Mouse (Mus musculus): Measurements from ENCODE around the gene Slc30a3.
"Not testable (repeated sequence)": the region's sequence is repeated elsewhere in the genome, so short reads cannot be mapped to it uniquely, and the experiment has no call there.

Gene Slc30a3

DNA sequence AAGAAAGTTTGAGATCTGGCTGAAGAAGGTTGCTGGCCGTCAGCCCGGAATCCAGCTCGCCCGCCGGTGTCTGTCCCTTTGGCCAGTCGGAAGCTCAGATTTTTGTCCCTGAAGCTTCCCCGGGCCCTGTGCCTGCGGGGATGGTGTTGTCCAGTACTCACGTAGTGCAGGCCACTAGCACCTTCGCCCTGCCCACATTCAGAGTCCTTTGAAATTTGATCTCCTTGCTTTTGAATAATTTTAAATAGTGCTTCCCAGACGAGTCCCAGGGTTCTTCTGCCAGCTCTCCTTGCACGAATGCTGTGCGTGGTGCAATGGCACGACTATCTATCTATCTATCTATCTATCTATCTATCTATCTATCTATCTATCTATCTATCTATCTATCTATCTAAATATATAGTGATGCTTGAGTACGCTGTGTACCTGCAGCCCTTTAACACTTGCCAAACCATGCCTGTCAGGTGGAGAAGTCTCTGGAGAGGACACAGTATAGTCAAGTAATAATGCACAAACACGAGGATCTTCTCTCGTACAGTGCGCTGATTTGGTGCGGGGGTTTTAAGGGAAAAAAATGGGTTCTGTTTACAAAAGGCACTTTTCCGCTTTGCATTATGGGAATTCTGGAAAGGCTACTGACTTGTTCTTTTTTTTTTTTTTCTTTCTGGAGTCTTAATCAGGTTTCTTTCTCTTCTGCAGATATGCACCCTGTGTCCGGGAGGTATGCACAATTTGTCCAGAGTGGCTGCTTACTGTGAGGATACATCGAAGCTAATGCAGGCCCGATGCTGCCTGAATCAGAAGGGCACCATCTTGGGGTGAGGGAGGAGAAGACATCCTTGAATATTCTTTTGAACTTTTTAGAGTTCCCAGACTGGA is 59.0 kb downstream of the Slc30a3 start, which contains the start of gene Slc5a6:
Gene Slc5a6 (minus strand): TSS at position 162 of the 879 bp plus-strand sequence.
- DNase-seq: peak; percentile 70

DNA sequence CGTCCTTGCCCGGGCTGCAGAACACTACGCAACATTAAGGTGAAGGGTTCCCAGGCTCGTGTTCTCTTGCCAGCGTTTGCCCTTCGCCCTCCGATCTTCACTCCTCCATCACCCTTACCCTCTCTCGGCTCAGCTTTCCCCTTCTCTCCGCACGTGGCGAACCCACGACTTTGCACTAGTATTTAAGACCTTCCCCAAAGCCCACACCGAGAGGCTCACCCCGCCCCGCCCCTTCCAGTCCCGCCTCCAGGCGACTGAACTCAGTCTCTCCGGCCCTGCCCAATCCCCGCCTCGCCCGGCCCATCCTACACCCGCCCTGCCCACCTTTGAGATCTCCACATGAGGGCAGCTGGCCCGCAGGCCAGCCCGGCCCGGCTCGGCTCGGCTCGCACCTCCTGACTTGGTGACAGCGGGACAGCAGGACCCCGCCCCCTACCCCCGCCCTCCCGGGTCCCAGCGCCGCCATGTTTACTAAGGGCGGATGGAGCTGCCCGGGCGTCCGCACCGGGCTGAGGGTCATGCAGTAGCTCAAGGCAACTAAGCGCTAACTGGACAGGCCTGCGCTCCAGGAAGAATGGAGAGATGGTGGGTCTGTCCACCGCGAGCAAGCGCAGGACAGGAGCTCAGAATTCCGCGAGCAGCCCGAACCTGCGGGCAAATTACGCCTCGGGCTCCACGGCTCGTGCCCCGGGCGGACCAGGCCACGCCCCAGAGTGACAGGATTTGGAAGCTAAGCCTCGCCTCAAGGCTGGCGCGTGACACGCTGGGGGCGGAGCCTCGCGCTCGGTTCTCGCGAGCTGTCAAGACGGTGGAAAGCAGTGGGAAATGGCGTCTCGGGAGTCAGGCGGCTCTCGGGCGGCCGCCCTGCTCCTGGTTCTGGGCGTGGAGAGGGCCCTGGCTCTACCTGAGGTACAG is 59.9 kb downstream of the Slc30a3 start, which contains the start of gene Atraid:
Gene Atraid (plus strand): TSS at position 465 of the 915 bp plus-strand sequence.
- DNase-seq: peak; percentile 99

DNA sequence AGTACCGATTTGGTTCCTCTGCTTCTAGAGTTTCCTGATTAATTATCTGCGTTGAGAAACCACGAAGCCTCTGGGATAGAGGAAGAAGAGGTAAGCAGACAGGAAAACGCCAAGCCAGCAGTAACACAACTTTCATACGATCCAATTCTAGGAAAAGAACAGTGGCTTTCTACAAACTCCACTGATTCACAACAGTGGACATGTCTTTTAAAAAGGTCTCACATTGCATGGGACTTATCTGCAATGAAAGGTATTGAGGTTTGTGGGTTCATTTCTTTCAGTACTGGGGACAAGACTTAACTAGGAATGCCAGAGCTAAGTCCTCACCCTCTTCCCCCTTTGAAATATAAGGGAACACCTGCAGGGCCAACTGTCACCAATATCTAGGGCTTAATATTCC is 61.0 kb downstream of the Slc30a3 start:
- DNase-seq: no peak

DNA sequence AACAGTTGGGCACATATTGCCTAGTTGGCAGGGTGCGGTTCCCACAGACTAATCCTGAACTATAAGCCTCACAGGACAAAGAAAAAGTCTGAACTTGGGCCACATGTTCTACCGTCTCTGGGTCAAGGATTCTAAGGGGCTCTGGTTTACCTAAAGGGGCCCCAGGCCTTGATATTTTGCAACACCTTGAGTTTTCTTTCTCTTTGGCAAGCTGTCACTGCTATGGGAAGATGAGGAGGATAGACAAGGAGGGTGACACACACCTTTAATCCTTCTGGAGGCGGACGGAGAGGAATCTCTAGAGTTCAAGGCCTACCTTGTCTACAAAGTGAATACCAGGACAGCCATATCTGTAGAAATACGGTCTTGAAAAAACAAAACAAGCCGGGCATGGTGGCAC is 61.6 kb downstream of the Slc30a3 start:
- DNase-seq: no peak

DNA sequence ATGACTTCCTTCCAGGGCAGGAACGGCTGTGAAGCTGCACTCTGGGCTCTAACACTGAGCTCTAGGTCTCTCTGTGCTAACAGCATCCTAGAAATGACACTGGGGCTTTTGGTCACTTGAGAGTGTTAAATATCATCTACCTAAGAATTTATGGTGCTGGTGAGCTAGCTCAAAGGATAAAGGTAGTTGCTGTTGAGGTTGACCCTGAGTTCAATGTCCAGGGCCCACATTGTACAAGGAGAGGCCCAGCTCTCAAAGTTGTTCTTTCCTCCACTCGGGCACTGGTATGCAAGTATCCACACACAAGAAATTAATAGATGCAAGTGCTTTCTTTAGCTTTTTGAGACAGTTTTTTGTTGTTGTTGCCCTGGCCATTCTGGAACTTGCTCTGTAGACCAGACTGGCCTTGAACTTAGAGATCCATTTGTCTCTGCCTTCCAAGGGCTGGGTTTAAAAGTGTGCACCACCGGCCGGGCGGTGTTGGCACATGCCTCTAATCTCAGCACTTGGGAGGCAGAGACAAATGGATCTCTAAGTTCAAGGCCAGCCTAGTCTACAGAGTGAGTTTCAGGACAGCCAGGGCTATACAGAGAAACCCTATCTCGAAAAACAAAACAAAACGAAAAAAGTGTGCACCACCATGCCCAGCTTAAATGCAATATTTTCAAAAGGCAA is 69.7 kb downstream of the Slc30a3 start:
- DNase-seq: no peak

DNA sequence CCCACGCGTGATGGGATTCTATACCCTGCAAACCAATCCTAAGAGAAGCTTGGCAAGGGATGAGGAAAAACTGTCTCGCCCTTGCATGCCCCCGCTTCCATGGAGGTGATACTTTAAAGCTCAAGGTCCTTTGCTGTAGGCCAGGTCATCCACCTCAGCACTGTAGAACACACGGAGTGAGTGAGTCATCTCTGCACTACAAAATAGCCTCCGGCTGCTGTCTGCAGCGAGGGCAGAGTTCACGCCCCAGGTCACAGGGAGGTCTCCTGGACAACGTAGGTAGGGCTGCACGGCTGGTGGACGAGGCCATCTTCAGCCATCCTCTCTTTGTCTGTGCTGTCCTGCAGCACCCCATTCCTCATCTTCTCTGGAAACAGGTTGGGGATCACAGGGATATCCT is 71.5 kb downstream of the Slc30a3 start:
- DNase-seq: not testable (repeated sequence)

Measured in cerebellum, adult 9-10 months (tissue).